In the genomic region with DNA sequence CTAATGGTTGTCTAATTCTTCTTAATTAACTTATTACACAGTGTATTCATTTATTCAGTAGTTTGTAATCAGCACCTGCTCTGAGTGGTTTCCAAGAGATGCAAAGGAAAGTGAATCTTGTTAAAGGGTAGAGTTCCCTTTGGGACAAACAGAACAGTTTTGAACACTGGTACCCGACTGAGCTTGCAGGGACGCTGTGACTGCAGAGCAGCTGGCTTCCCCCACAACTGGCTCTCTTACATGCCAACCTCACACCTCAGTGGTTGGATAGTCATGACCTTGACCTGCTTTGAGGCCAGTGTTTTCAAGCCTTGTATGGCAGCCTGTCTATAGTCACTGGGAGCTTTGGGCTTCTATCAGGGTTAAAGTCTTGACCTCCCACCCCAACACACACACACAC, we compare ENCODE assay signal across 23 mouse cellular contexts.
DNase-seq lines count a peak whose midpoint lies in the region; ATAC-seq and TF ChIP-seq lines count a peak whose summit lies in the region.
"Had no signal": no experiment of that assay in that cellular context is flagged by ENCODE, and none has a peak within 500 bp of the region (broad histone marks: within the 10 kb centered on the region; RNA-seq: fewer than 3 reads in every experiment).

No protein-coding gene starts in this region.

- no peak overlapping the region for H3K4me3 ChIP-seq in heart, embryonic 10.5 days
- no peak overlapping the region for H3K4me3 ChIP-seq in heart, embryonic 12.5 days
- H3K4me3 ChIP-seq in liver, adult 2 months (ENCODE audit: insufficient read depth, low read depth, low read length): no peak overlapping the region
- H3K4me3 ChIP-seq in liver, postnatal 0 days (ENCODE audit: low read depth, low read length): no peak overlapping the region
- H3K4me3 ChIP-seq: embryonic facial prominence, embryonic 10.5 days; embryonic facial prominence, embryonic 12.5 days; forebrain, embryonic 13.5 days; forebrain, embryonic 15.5 days had no signal

- H3K4me1 ChIP-seq in heart, embryonic 10.5 days: peaks cover 8% of the 10 kb centered on the region; the same call in 1 of the 2 replicates
- H3K4me1 ChIP-seq in heart, embryonic 12.5 days (replicated peaks): peaks cover 10% of the 10 kb centered on the region; the same call in 1 of the 2 replicates
- no peaks in the 10 kb centered on the region for H3K4me1 ChIP-seq in liver, adult 2 months (ENCODE audit: control insufficient read depth, insufficient read depth, low read length)
- no peaks in the 10 kb centered on the region for H3K4me1 ChIP-seq in liver, postnatal 0 days (ENCODE audit: insufficient read depth)
- H3K4me1 ChIP-seq: embryonic facial prominence, embryonic 10.5 days; embryonic facial prominence, embryonic 12.5 days; forebrain, embryonic 15.5 days had no signal

- 58% methylated on average over 2 of the region's 2 CpGs for WGBS in heart, embryonic 10.5 days
- WGBS in heart, embryonic 12.5 days: 48% methylated on average over 2 of the region's 2 CpGs
- WGBS in liver, adult 2 months: 26% methylated on average over 2 of the region's 2 CpGs
- WGBS in liver, postnatal 0 days (ENCODE audit: insufficient replicate concordance): 68% methylated on average over 2 of the region's 2 CpGs

- TF ChIP-seq CTCF in liver, adult 2 months (IDR thresholded peaks at IDR 0.05; ENCODE audit: low read depth, low read length): no peak
- no peak for TF ChIP-seq CTCF in liver, postnatal 0 days (IDR thresholded peaks at IDR 0.05; ENCODE audit: low read depth)

- H3K27me3 ChIP-seq in heart, embryonic 10.5 days (ENCODE audit: insufficient read depth, poor library complexity, severe bottlenecking): no peaks in the 10 kb centered on the region
- H3K27me3 ChIP-seq in heart, embryonic 12.5 days (replicated peaks): no peaks in the 10 kb centered on the region
- H3K27me3 ChIP-seq in liver, adult 2 months (ENCODE audit: control insufficient read depth, insufficient read depth, low read length): no peaks in the 10 kb centered on the region
- no peaks in the 10 kb centered on the region for H3K27me3 ChIP-seq in liver, postnatal 0 days (ENCODE audit: insufficient read depth, low read length)
- H3K27me3 ChIP-seq: CH12.LX; embryonic facial prominence, embryonic 12.5 days; forebrain, embryonic 13.5 days; forebrain, embryonic 15.5 days; Patski had no signal

- H3K9me3 ChIP-seq in heart, embryonic 10.5 days: no peaks in the 10 kb centered on the region
- no peaks in the 10 kb centered on the region for H3K9me3 ChIP-seq in heart, embryonic 12.5 days (replicated peaks)
- H3K9me3 ChIP-seq in liver, postnatal 0 days (ENCODE audit: low read length): no peaks in the 10 kb centered on the region
- H3K9me3 ChIP-seq: embryonic facial prominence, embryonic 10.5 days; embryonic facial prominence, embryonic 12.5 days; forebrain, embryonic 13.5 days; forebrain, embryonic 15.5 days; G1E had no signal

- H3K4me2 ChIP-seq in heart, embryonic 12.5 days: no peak overlapping the region
- no peak overlapping the region for H3K4me2 ChIP-seq in liver, postnatal 0 days (ENCODE audit: low read depth, low read length)
- H3K4me2 ChIP-seq: embryonic facial prominence, embryonic 12.5 days; forebrain, embryonic 13.5 days; forebrain, embryonic 15.5 days had no signal

- no peak for TF ChIP-seq EP300 in liver, postnatal 0 days (IDR thresholded peaks at IDR 0.05; ENCODE audit: low read depth)

- 0 out of 2 replicates have a peak overlapping the region, but pooled peaks have one; percentile 13 for H3K27ac ChIP-seq in heart, embryonic 10.5 days
- no peak overlapping the region for H3K27ac ChIP-seq in heart, embryonic 12.5 days (ENCODE audit: poor library complexity, severe bottlenecking)
- no peak overlapping the region for H3K27ac ChIP-seq in liver, adult 2 months (replicated peaks; ENCODE audit: insufficient read depth, low read depth, low read length)
- no peak overlapping the region for H3K27ac ChIP-seq in liver, postnatal 0 days (ENCODE audit: low read depth)
- H3K27ac ChIP-seq: embryonic facial prominence, embryonic 10.5 days; embryonic facial prominence, embryonic 12.5 days; forebrain, embryonic 13.5 days; forebrain, embryonic 15.5 days had no signal

- TF ChIP-seq POLR2A in liver, adult 2 months (IDR thresholded peaks at IDR 0.05; ENCODE audit: extremely low read depth, insufficient read depth, low read length): no peak

- H3K36me3 ChIP-seq in heart, embryonic 10.5 days: no peaks in the 10 kb centered on the region
- H3K36me3 ChIP-seq in heart, embryonic 12.5 days: no peaks in the 10 kb centered on the region
- H3K36me3 ChIP-seq in liver, adult 2 months (ENCODE audit: control insufficient read depth, insufficient read depth, low read length): no peaks in the 10 kb centered on the region
- H3K36me3 ChIP-seq in liver, postnatal 0 days (replicated peaks; ENCODE audit: insufficient read depth, low read length): no peaks in the 10 kb centered on the region
- H3K36me3 ChIP-seq: embryonic facial prominence, embryonic 10.5 days; embryonic facial prominence, embryonic 12.5 days; forebrain, embryonic 15.5 days had no signal

- H3K9ac ChIP-seq in heart, embryonic 12.5 days: no peak overlapping the region
- no peak overlapping the region for H3K9ac ChIP-seq in liver, adult 2 months (ENCODE audit: low read depth, low read length)
- H3K9ac ChIP-seq in liver, postnatal 0 days (replicated peaks): no peak overlapping the region
- H3K9ac ChIP-seq: embryonic facial prominence, embryonic 12.5 days; forebrain, embryonic 13.5 days; forebrain, embryonic 15.5 days; forebrain, postnatal 0 days had no signal

- no peaks in the 10 kb centered on the region for H3K79me2 ChIP-seq in liver, adult 2 months (ENCODE audit: control insufficient read depth, insufficient read depth, low read length)

- DNase-seq in adrenal gland, adult 2 months: peak; percentile 8
- DNase-seq in adrenal gland, adult 18-20 months (ENCODE audit: low spot score in 2 of 2): no peak
- no peak for DNase-seq in heart, embryonic 10.5 days (ENCODE audit: low spot score)
- peak; percentile 31 for DNase-seq in liver, adult 2 months (ENCODE audit: extremely low read depth, low read depth, low spot score)
- no peak for DNase-seq in liver, postnatal 0 days
- DNase-seq: adrenal gland, postnatal 10 days; B cell, adult 2 months; cerebellum, adult 11-12 months; cerebellum, adult 2 months; cerebellum, adult 9-10 months; cerebellum, postnatal 10 days; cerebellum, postnatal 25 days; forebrain, postnatal 0 days had no signal

- no peak for ATAC-seq in heart, embryonic 12.5 days (ENCODE audit: insufficient number of reproducible peaks, low FRiP score)
- ATAC-seq in liver, postnatal 0 days: no peak
- ATAC-seq: activated CD4-positive, CD25-positive, alpha-beta regulatory T cell, adult 4 months; CD4-positive, CD25-positive, alpha-beta regulatory T cell, adult 4 months; forebrain, embryonic 13.5 days; forebrain, embryonic 15.5 days; forebrain, postnatal 0 days; Patski had no signal

Comparison
In these comparisons a context has a peak if more than half of its experiments do, and no peak if none do; other contexts are left out.
1. DNase-seq: peak in adrenal gland, adult 2 months (single experiment) and liver, adult 2 months (single experiment); none in adrenal gland, adult 18-20 months (0 of 2), heart, embryonic 10.5 days (single experiment) and liver, postnatal 0 days (single experiment).